Mouse (Mus musculus): ENCODE data around the gene Osgep. TPM values are rescaled to one million over a fixed set of nuclear protein-coding genes. Genes with fewer than 3 reads are reported as not detected.
"Not testable (repeated sequence)": the region's sequence is repeated elsewhere in the genome, so short reads cannot be mapped to it uniquely, and the experiment has no call there.

Gene Osgep
- polyA plus RNA-seq, 1 experiment from 2014 or later = 134 TPM

DNA sequence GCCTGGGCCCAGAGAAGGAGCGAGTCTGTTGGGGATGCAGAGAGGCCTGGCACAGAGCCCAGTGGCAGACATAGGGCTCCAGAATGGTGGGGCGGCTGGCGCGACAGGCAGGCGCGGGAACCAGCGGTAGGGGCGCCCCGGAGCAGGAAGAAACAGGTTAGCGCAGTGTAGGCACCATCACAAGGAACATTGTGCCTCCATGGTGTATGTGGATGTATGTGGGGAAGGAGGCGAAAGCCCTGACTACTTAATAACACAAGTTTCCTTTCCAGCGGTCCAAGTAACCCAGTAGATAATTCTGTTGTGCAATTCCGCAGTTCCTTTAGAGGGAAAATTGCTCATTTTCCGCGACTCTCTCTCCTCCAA lies 20.0 kb upstream of the Osgep start:
- H3K36me3 ChIP-seq (ENCODE audit: control insufficient read depth, insufficient read depth, low read length); H3K4me1 ChIP-seq (ENCODE audit: control insufficient read depth in 2 of 2, insufficient read depth in 2 of 2, low read length in 2 of 2); H3K27me3 ChIP-seq (ENCODE audit: control insufficient read depth, insufficient read depth, low read length); H3K9me3 ChIP-seq (ENCODE audit: control insufficient read depth, low read length): not testable (repeated sequence)
- Histone ChIP-seq H3K9ac (ENCODE audit: low read length) (peak overlapping the region; percentile 57), H3K4me3 (ENCODE audit: control insufficient read depth in 1 of 2, insufficient read depth in 1 of 2, low read depth in 1 of 2, low read length in 2 of 2) (peak overlapping the region; percentile 46 to 55), H3K27ac (replicated peaks in 1 of 2; ENCODE audit: control insufficient read depth in 1 of 2, insufficient read depth in 1 of 2, low read depth in 2 of 2, low read length in 2 of 2) (peak overlapping the region; percentile 88), H3K4me2 (ENCODE audit: low read length) (peak overlapping the region; percentile 64)
- under 1% methylated on average over 14 of the region's 15 CpGs for WGBS
- ATAC-seq (ENCODE audit: insufficient number of reproducible peaks, insufficient read depth, low FRiP score, low read depth) = peak; percentile 91

DNA sequence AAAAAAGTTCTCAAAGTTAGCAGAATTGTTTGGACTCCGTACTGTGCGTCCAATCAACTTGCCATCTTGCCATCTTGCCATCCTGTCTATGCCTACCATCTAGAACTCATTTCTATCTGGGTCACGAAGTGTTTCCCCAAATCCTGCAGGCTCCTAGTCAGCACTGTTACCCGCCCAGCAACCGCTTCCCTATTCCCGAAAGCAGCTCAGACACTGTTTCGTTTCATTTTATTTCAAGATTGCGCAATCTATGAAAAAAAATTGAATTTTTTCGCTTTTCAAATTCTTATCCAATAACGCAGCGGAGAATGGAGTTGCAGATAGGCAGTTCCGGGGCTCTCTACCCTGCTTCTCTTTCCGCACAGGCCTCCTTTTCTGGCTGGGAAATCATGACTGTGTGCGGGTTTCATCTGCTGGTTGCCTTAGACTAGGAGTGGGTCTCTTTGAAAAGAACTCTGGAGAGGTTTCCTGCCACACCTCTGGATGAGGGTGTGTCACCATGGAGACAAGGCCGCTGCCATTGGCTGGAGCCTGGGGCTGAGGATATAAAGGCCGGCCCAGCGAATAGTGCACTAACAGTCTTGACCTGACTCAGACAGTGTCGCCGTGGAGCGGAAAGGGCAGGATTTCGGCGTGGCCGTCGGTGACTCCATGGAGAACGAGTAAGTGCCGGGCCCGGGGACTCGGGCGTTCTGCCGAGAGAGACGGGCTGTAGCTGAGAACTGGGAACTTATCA lies 19.4 kb upstream of the Osgep start, which contains the start of gene Gm49342:
Gene Gm49342 (plus strand): TSS at position 586 of the 736 bp plus-strand sequence.
- Histone ChIP-seq H3K27me3 (ENCODE audit: control insufficient read depth, insufficient read depth, low read length) (no peaks in the 10 kb centered on the region), H3K9me3 (ENCODE audit: control insufficient read depth, low read length) (no peaks in the 10 kb centered on the region), H3K27ac (replicated peaks in 1 of 2; ENCODE audit: control insufficient read depth in 1 of 2, insufficient read depth in 1 of 2, low read depth in 2 of 2, low read length in 2 of 2) (peak within 1 kb of the TSS; percentile 88), H3K4me2 (ENCODE audit: low read length) (peak within 1 kb of the TSS; percentile 64), H3K9ac (ENCODE audit: low read length) (peak within 1 kb of the TSS; percentile 57), H3K36me3 (ENCODE audit: control insufficient read depth, insufficient read depth, low read length) (no peaks in the 10 kb centered on the region), H3K4me3 (ENCODE audit: control insufficient read depth in 1 of 2, insufficient read depth in 1 of 2, low read depth in 1 of 2, low read length in 2 of 2) (peak within 1 kb of the TSS; percentile 46 to 55), H3K4me1 (ENCODE audit: control insufficient read depth in 2 of 2, insufficient read depth in 2 of 2, low read length in 2 of 2) (peaks cover 4% of the 10 kb centered on the region in 2 experiments; a peak in 2 of 4 replicates)
- WGBS = 12% methylated on average over 31 of the region's 31 CpGs
- peak; percentile 99 for ATAC-seq (ENCODE audit: insufficient number of reproducible peaks, insufficient read depth, low FRiP score, low read depth)

DNA sequence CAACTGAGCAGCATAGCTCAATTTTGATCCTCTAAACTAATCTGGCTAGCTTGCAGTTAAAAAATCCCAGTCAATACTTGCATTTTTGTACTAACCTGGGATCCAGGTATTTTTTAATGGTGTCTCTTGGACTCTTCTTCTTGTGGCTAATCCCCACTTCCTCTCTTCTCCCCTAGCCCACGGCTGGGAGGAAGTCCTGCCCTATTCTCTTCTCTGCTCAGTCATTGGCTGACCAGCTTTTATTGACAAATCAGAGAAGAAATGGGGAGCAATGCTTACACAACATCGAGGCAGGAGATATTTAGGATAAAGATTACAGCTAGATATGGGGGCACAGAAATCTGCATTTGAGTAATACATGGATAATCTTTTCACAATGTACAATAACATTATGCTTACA lies 14.2 kb upstream of the Osgep start:
- no peak for ATAC-seq (ENCODE audit: insufficient number of reproducible peaks, insufficient read depth, low FRiP score, low read depth)
- no peak overlapping the region for H3K9ac ChIP-seq (ENCODE audit: low read length)
- H3K27ac ChIP-seq (replicated peaks in 1 of 2; ENCODE audit: control insufficient read depth in 1 of 2, insufficient read depth in 1 of 2, low read depth in 2 of 2, low read length in 2 of 2) = no peak overlapping the region
- peaks cover 2% of the 10 kb centered on the region in 2 experiments; a peak in 2 of 4 replicates for H3K4me1 ChIP-seq (ENCODE audit: control insufficient read depth in 2 of 2, insufficient read depth in 2 of 2, low read length in 2 of 2)
- no peaks in the 10 kb centered on the region for H3K27me3 ChIP-seq (ENCODE audit: control insufficient read depth, insufficient read depth, low read length)
- H3K36me3 ChIP-seq (ENCODE audit: control insufficient read depth, insufficient read depth, low read length) = no peaks in the 10 kb centered on the region
- no peaks in the 10 kb centered on the region for H3K9me3 ChIP-seq (ENCODE audit: control insufficient read depth, low read length)
- no peak overlapping the region for H3K4me2 ChIP-seq (ENCODE audit: low read length)
- WGBS = 31% methylated on average over 2 of the region's 2 CpGs
- no peak overlapping the region for H3K4me3 ChIP-seq (ENCODE audit: control insufficient read depth in 1 of 2, insufficient read depth in 1 of 2, low read depth in 1 of 2, low read length in 2 of 2)

DNA sequence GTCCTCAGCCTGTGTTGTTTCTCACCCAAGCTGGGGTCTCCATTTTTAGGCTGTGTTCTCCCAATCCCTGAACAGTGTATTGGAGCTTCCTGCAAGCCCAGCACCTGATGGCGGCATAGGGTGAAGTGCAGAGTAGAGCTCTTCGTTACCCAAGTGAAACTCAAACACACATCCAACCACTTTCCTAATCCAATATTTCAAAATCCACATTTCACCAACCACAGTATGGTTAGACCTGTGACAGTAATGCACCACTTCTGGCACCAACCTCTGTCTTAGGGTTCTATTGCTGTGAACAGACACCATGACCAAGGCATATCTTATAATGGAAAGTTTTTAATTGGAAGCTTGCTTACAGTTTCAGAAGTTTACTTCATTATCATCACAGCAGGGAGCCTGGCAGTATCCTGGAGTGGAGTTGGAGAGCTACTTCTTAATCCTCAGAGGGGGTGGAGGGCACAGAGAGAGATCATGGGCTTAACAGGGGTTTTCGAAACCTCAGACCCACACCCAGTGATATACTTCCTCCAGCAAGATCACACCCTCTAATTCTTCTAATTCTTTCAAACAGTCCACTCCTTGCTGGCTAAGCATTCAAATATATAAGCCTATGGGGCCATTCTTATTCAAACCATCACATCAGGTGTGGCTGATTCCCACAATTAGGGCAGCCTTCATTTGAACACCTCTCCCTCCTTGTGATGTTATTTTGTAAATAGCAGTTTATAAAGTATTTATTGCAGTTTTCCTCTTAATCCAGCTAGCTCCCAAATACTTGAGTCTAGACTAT lies 13.6 kb upstream of the Osgep start:
- Histone ChIP-seq H3K9me3 (ENCODE audit: control insufficient read depth, low read length) (no peaks in the 10 kb centered on the region), H3K27ac (replicated peaks in 1 of 2; ENCODE audit: control insufficient read depth in 1 of 2, insufficient read depth in 1 of 2, low read depth in 2 of 2, low read length in 2 of 2) (no peak overlapping the region), H3K27me3 (ENCODE audit: control insufficient read depth, insufficient read depth, low read length) (no peaks in the 10 kb centered on the region), H3K4me2 (ENCODE audit: low read length) (no peak overlapping the region), H3K9ac (ENCODE audit: low read length) (no peak overlapping the region), H3K4me1 (ENCODE audit: control insufficient read depth in 2 of 2, insufficient read depth in 2 of 2, low read length in 2 of 2) (no peaks in the 10 kb centered on the region), H3K4me3 (ENCODE audit: control insufficient read depth in 1 of 2, insufficient read depth in 1 of 2, low read depth in 1 of 2, low read length in 2 of 2) (no peak overlapping the region), H3K36me3 (ENCODE audit: control insufficient read depth, insufficient read depth, low read length) (no peaks in the 10 kb centered on the region)
- ATAC-seq (ENCODE audit: insufficient number of reproducible peaks, insufficient read depth, low FRiP score, low read depth) = no peak
- 79% methylated on average over 3 of the region's 3 CpGs for WGBS

DNA sequence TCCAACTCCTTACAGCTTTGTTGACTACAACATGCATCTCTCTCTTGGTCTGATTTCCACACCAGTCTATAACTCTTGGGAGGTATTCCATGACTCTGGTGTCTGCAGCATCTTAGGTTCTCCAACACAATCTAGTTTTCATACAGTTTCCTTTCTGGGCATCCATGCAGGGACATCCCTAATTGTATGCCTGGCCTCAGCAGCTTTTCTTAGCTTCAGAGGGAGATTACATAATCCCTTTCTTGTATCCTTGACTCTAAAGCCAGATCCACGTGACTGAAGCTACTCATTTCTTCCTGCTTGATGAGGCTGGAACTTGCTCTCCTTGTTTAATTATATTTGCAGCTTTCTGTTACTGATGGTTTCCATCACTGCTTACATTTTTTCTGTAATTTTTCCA lies 12.0 kb upstream of the Osgep start:
- Histone ChIP-seq H3K4me1 (ENCODE audit: control insufficient read depth in 2 of 2, insufficient read depth in 2 of 2, low read length in 2 of 2) (no peaks in the 10 kb centered on the region), H3K36me3 (ENCODE audit: control insufficient read depth, insufficient read depth, low read length) (no peaks in the 10 kb centered on the region), H3K4me3 (ENCODE audit: control insufficient read depth in 1 of 2, insufficient read depth in 1 of 2, low read depth in 1 of 2, low read length in 2 of 2) (no peak overlapping the region), H3K9me3 (ENCODE audit: control insufficient read depth, low read length) (no peaks in the 10 kb centered on the region), H3K27ac (replicated peaks in 1 of 2; ENCODE audit: control insufficient read depth in 1 of 2, insufficient read depth in 1 of 2, low read depth in 2 of 2, low read length in 2 of 2) (no peak overlapping the region), H3K4me2 (ENCODE audit: low read length) (no peak overlapping the region), H3K27me3 (ENCODE audit: control insufficient read depth, insufficient read depth, low read length) (no peaks in the 10 kb centered on the region), H3K9ac (ENCODE audit: low read length) (no peak overlapping the region)
- no peak for ATAC-seq (ENCODE audit: insufficient number of reproducible peaks, insufficient read depth, low FRiP score, low read depth)
- 60% methylated on average over 1 of the region's 1 CpGs for WGBS

DNA sequence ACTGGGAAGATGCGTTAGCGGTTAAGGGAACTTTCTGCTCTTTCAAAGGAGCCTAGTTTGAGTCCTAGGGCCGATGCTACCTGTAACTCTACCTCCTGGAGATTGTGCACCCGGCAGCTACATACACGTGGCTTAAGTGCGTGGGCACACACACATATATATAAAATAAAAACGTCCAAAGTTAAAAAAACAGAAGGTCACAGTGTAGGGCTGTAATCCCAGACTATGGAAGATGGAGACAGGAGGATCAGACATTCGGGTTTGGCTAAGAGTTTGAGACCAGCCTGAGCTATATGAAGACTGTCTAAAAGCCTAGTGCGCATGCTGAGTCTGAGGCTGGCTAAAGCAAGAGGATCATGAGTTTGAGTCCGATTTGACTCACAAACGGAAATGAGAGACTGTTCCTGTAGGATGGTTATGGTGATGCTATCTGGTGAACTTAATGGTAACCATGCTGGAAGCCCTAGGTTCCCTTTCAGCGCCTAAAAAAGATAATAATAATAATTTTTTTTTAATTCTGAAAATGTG lies 6.9 kb upstream of the Osgep start:
- Histone ChIP-seq H3K4me3 (ENCODE audit: control insufficient read depth in 1 of 2, insufficient read depth in 1 of 2, low read depth in 1 of 2, low read length in 2 of 2) (peak overlapping the region; percentile 86 to 97), H3K4me1 (ENCODE audit: control insufficient read depth in 2 of 2, insufficient read depth in 2 of 2, low read length in 2 of 2) (peaks cover 5 to 10% of the 10 kb centered on the region in 2 experiments; a peak in 3 of 4 replicates), H3K9me3 (ENCODE audit: control insufficient read depth, low read length) (no peaks in the 10 kb centered on the region), H3K36me3 (ENCODE audit: control insufficient read depth, insufficient read depth, low read length) (peaks cover 30% of the 10 kb centered on the region), H3K9ac (ENCODE audit: low read length) (peak overlapping the region; percentile 80), H3K4me2 (ENCODE audit: low read length) (peak overlapping the region; percentile 84), H3K27ac (replicated peaks in 1 of 2; ENCODE audit: control insufficient read depth in 1 of 2, insufficient read depth in 1 of 2, low read depth in 2 of 2, low read length in 2 of 2) (peak overlapping the region; percentile 89 to 97), H3K27me3 (ENCODE audit: control insufficient read depth, insufficient read depth, low read length) (no peaks in the 10 kb centered on the region)
- WGBS = 12% methylated on average over 12 of the region's 12 CpGs
- ATAC-seq (ENCODE audit: insufficient number of reproducible peaks, insufficient read depth, low FRiP score, low read depth) = no peak

DNA sequence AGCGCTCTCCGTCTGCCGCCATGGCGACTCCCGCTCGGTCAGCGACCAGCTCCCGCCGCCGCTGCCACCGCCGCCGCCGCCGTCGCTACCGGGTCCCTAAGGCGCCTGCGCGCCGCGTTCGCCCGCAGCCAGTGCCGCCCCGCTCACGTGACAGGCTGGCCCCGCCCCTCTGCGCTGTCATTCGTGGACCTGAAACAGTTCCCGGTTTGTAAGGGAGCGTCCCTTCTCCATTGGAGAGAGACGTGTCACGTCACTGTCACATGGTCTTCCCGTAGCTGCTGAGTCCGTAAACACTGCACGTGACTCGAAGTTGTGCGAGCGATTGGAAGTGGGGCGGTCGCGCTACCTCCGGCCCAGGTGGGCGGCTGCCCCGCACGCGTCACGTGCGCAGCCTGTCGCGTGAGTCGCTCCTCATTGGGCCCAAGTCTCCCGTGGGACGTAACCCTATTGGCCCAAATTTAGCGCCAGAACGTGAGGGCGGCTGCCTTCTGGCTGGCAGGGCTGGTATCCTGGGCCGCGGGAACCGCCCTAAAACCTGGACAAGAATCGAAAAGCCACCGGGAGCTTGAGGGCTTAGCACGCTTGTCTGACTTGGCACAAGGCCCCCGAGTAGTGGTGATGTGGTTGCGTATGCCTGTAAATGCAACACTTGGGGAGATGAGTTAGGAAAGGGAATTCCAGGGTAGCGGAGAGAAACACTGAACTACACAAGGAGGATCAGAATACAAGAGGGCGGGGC lies 6.2 kb upstream of the Osgep start, which contains the start of the genes Pip4p1 and Pnp:
Gene Pip4p1 (minus strand): TSS at position 103 of the 739 bp plus-strand sequence.
Gene Pnp (plus strand): TSS at position 329 of the 739 bp plus-strand sequence.
- Histone ChIP-seq H3K9me3 (ENCODE audit: control insufficient read depth, low read length) (no peaks in the 10 kb centered on the region), H3K36me3 (ENCODE audit: control insufficient read depth, insufficient read depth, low read length) (peaks cover 36% of the 10 kb centered on the region), H3K27me3 (ENCODE audit: control insufficient read depth, insufficient read depth, low read length) (no peaks in the 10 kb centered on the region), H3K4me3 (ENCODE audit: control insufficient read depth in 1 of 2, insufficient read depth in 1 of 2, low read depth in 1 of 2, low read length in 2 of 2) (peak within 1 kb of the TSS; percentile 86 to 97), H3K4me1 (ENCODE audit: control insufficient read depth in 2 of 2, insufficient read depth in 2 of 2, low read length in 2 of 2) (peaks cover 5 to 13% of the 10 kb centered on the region in 2 experiments; a peak in 3 of 4 replicates), H3K4me2 (ENCODE audit: low read length) (peak within 1 kb of the TSS; percentile 84), H3K9ac (ENCODE audit: low read length) (peak within 1 kb of the TSS; percentile 100), H3K27ac (replicated peaks in 1 of 2; ENCODE audit: control insufficient read depth in 1 of 2, insufficient read depth in 1 of 2, low read depth in 2 of 2, low read length in 2 of 2) (peak within 1 kb of the TSS; percentile 89 to 97)
- WGBS = under 1% methylated on average over 68 of the region's 68 CpGs
- ATAC-seq (ENCODE audit: insufficient number of reproducible peaks, insufficient read depth, low FRiP score, low read depth) = peak; percentile 99

All from heart, embryonic 14.5 days (tissue).